Mouse (Mus musculus) liver, postnatal 0 days (tissue): ENCODE data around the gene Clnk.

Experiments used
- CTCF ChIP-seq: sonication (generic); IDR thresholded peaks from 2 replicates; pipeline ENCODE4 v1.5.1; 2016; ENCODE audit warnings: antibody characterized with exemption, low read depth
- EP300 ChIP-seq: IDR thresholded peaks from 2 replicates; pipeline ENCODE4 v1.6.1; 2016; ENCODE audit warnings: antibody characterized with exemption, low read depth, mild to moderate bottlenecking

- TF ChIP-seq CTCF = no peak
- TF ChIP-seq EP300 = no peak
These were observed 64.2 kb downstream of the Clnk start for GRCm38 (mm10) chr5:38812386-38812785.
